9 mouse cellular contexts compared by ENCODE assay signal in genomic region chrX:164420518-164420917, GRCm38 (mm10). TPM values are rescaled to one million over a fixed set of nuclear protein-coding genes. Genes with fewer than 3 reads are reported as not detected.
DNase-seq lines count a peak whose midpoint lies in the region; ATAC-seq and TF ChIP-seq lines count a peak whose summit lies in the region.
"Had no signal": no experiment of that assay in that cellular context is flagged by ENCODE, and none has a peak within 500 bp of the region (broad histone marks: within the 10 kb centered on the region; RNA-seq: fewer than 3 reads in every experiment).

No protein-coding gene starts in this region.

- no peak for TF ChIP-seq POLR2A in liver, adult 2 months (IDR thresholded peaks at IDR 0.05; ENCODE audit: extremely low read depth, insufficient read depth, low read length)

- H3K79me2 ChIP-seq in liver, adult 2 months (ENCODE audit: control insufficient read depth, insufficient read depth, low read length): no peaks in the 10 kb centered on the region

- H3K27me3 ChIP-seq in liver, adult 2 months (ENCODE audit: control insufficient read depth, insufficient read depth, low read length): no peaks in the 10 kb centered on the region
- H3K27me3 ChIP-seq in embryonic facial prominence, embryonic 15.5 days: no peaks in the 10 kb centered on the region
- H3K27me3 ChIP-seq in intestine, postnatal 0 days (replicated peaks; ENCODE audit: control insufficient read depth, insufficient read depth, low read length): no peaks in the 10 kb centered on the region
- no peaks in the 10 kb centered on the region for H3K27me3 ChIP-seq in neural tube, embryonic 12.5 days (replicated peaks)

- peak overlapping the region; percentile 50 for H3K4me2 ChIP-seq in embryonic facial prominence, embryonic 15.5 days (replicated peaks)
- peak overlapping the region; percentile 61 for H3K4me2 ChIP-seq in intestine, postnatal 0 days (replicated peaks; ENCODE audit: low read depth)
- H3K4me2 ChIP-seq in neural tube, embryonic 12.5 days (replicated peaks): peak overlapping the region; percentile 59

- no peak for DNase-seq in liver, adult 2 months (ENCODE audit: extremely low read depth, low read depth, low spot score)
- DNase-seq in liver: no peak
- no peak for DNase-seq in adrenal gland, postnatal 10 days
- no peak for DNase-seq in embryo, embryonic 10 days (ENCODE audit: low spot score)

- H3K9me3 ChIP-seq in embryonic facial prominence, embryonic 15.5 days (replicated peaks): no peaks in the 10 kb centered on the region
- no peaks in the 10 kb centered on the region for H3K9me3 ChIP-seq in intestine, postnatal 0 days (ENCODE audit: control insufficient read depth)
- no peaks in the 10 kb centered on the region for H3K9me3 ChIP-seq in neural tube, embryonic 12.5 days

- WGBS in liver, adult 2 months: 22% methylated on average over 3 of the region's 3 CpGs
- WGBS in embryonic facial prominence, embryonic 15.5 days: 61% methylated on average over 3 of the region's 3 CpGs
- 36% methylated on average over 3 of the region's 3 CpGs for WGBS in intestine, postnatal 0 days
- 58% methylated on average over 3 of the region's 3 CpGs for WGBS in neural tube, embryonic 12.5 days

- H3K4me1 ChIP-seq in liver, adult 2 months (ENCODE audit: control insufficient read depth, insufficient read depth, low read length): no peaks in the 10 kb centered on the region
- no peaks in the 10 kb centered on the region for H3K4me1 ChIP-seq in embryonic facial prominence, embryonic 15.5 days
- H3K4me1 ChIP-seq in intestine, postnatal 0 days (replicated peaks; ENCODE audit: control insufficient read depth, insufficient read depth, low read length): no peaks in the 10 kb centered on the region
- H3K4me1 ChIP-seq in neural tube, embryonic 12.5 days: no peaks in the 10 kb centered on the region

- no peak for TF ChIP-seq CTCF in liver, adult 2 months (IDR thresholded peaks at IDR 0.05; ENCODE audit: low read depth, low read length)
- no peak for TF ChIP-seq CTCF in intestine, postnatal 0 days (IDR thresholded peaks at IDR 0.05; ENCODE audit: low read depth)

- no peak overlapping the region for H3K9ac ChIP-seq in liver, adult 2 months (ENCODE audit: low read depth, low read length)
- H3K9ac ChIP-seq in embryonic facial prominence, embryonic 15.5 days: no peak overlapping the region
- 0 out of 2 replicates have a peak overlapping the region, but pooled peaks have one; percentile 54 for H3K9ac ChIP-seq in intestine, postnatal 0 days (ENCODE audit: low read depth, low read length)
- H3K9ac ChIP-seq in neural tube, embryonic 12.5 days: peak overlapping the region; percentile 56; the same call in 1 of the 2 replicates

- ATAC-seq in embryonic facial prominence, embryonic 15.5 days (ENCODE audit: insufficient number of reproducible peaks, low FRiP score, low TSS enrichment, low read depth): no peak
- ATAC-seq in intestine, postnatal 0 days: no peak
- no peak for ATAC-seq in neural tube, embryonic 12.5 days (ENCODE audit: low FRiP score, low read depth)
- no peak for ATAC-seq in cerebellum, adult (ENCODE audit: insufficient number of reproducible peaks, low FRiP score, low TSS enrichment)

- peak overlapping the region; percentile 74; the same call in 1 of the 2 replicates for H3K4me3 ChIP-seq in liver, adult 2 months (ENCODE audit: insufficient read depth, low read depth, low read length)
- peak overlapping the region; percentile 59 for H3K4me3 ChIP-seq in embryonic facial prominence, embryonic 15.5 days (replicated peaks)
- peak overlapping the region; percentile 58 for H3K4me3 ChIP-seq in intestine, postnatal 0 days (ENCODE audit: low read depth, low read length)
- peak overlapping the region; percentile 49 for H3K4me3 ChIP-seq in neural tube, embryonic 12.5 days

- H3K36me3 ChIP-seq in liver, adult 2 months (ENCODE audit: control insufficient read depth, insufficient read depth, low read length): peaks cover 6% of the 10 kb centered on the region; the same call in 1 of the 2 replicates
- peaks cover 5% of the 10 kb centered on the region; the same call in 1 of the 2 replicates for H3K36me3 ChIP-seq in embryonic facial prominence, embryonic 15.5 days
- no peaks in the 10 kb centered on the region for H3K36me3 ChIP-seq in intestine, postnatal 0 days (ENCODE audit: control insufficient read depth, insufficient read depth)
- H3K36me3 ChIP-seq in neural tube, embryonic 12.5 days: no peaks in the 10 kb centered on the region

- no peak overlapping the region for H3K27ac ChIP-seq in liver, adult 2 months (replicated peaks; ENCODE audit: insufficient read depth, low read depth, low read length)
- H3K27ac ChIP-seq in embryonic facial prominence, embryonic 15.5 days (replicated peaks): no peak overlapping the region
- no peak overlapping the region for H3K27ac ChIP-seq in intestine, postnatal 0 days (ENCODE audit: low read depth, low read length)
- no peak overlapping the region for H3K27ac ChIP-seq in neural tube, embryonic 12.5 days

RNA-seq across cellular contexts. Expression of gene Piga, which starts 0.9 kb away (rescaled TPM):
- 3.3 and 3.6 TPM in 2 replicates for total RNA-seq in liver, adult 2 months (2014; rRNA removed)
- polyA plus RNA-seq in liver, adult 2 months (2012; rRNA removed): 1.7 and 2.0 TPM in 2 replicates
- polyA plus RNA-seq in embryonic facial prominence, embryonic 15.5 days (2015; fragmentation: Nextera tagmentation; extraction: Ambion mirVana): 11.9 and 12.7 TPM in 2 replicates
- polyA plus RNA-seq in intestine, postnatal 0 days (2015; fragmentation: Nextera tagmentation; extraction: Ambion mirVana): 8.2 and 8.8 TPM in 2 replicates
- 9.9 and 11.2 TPM in 2 replicates for polyA plus RNA-seq in neural tube, embryonic 12.5 days (2016; fragmentation: Nextera tagmentation; extraction: Ambion mirVana)
- 1 to 10 TPM; 8.5 to 9.1 TPM for total RNA-seq in adrenal gland, postnatal 10 days (2021)

RNA-seq across cellular contexts. Expression of gene Asb11, which starts 16.3 kb away (rescaled TPM):
- total RNA-seq in liver, adult 2 months (2014; rRNA removed): 0.09 TPM in 1 of 2 replicates, not detected in the other
- polyA plus RNA-seq in liver, adult 2 months (2012; rRNA removed): not detected in 2 replicates
- polyA plus RNA-seq in embryonic facial prominence, embryonic 15.5 days (2015; fragmentation: Nextera tagmentation; extraction: Ambion mirVana): 0.32 TPM in 1 of 2 replicates, not detected in the other
- polyA plus RNA-seq in intestine, postnatal 0 days (2015; fragmentation: Nextera tagmentation; extraction: Ambion mirVana): 8.8 and 9.9 TPM in 2 replicates
- polyA plus RNA-seq in neural tube, embryonic 12.5 days (2016; fragmentation: Nextera tagmentation; extraction: Ambion mirVana): not detected in 2 replicates
- total RNA-seq in adrenal gland, postnatal 10 days (2021): 1 to 10 TPM in 1 of 2 experiments, under 1 TPM in 1; 0.33 to 1.9 TPM
- total RNA-seq: monocyte, adult 5-6 weeks had no signal

RNA-seq across cellular contexts. Expression of gene Vegfd, which starts 47.3 kb away (rescaled TPM):
- total RNA-seq in liver, adult 2 months (2014; rRNA removed): 1.0 TPM in 2 replicates
- 0.51 and 1.2 TPM in 2 replicates for polyA plus RNA-seq in liver, adult 2 months (2012; rRNA removed)
- 7.8 and 8.7 TPM in 2 replicates for polyA plus RNA-seq in embryonic facial prominence, embryonic 15.5 days (2015; fragmentation: Nextera tagmentation; extraction: Ambion mirVana)
- polyA plus RNA-seq in intestine, postnatal 0 days (2015; fragmentation: Nextera tagmentation; extraction: Ambion mirVana): 1.2 and 1.6 TPM in 2 replicates
- 0.72 and 0.81 TPM in 2 replicates for polyA plus RNA-seq in neural tube, embryonic 12.5 days (2016; fragmentation: Nextera tagmentation; extraction: Ambion mirVana)
- 10 to 100 TPM; 22.4 to 28.7 TPM for total RNA-seq in adrenal gland, postnatal 10 days (2021)
- total RNA-seq: monocyte, adult 5-6 weeks had no signal

Comparison
In these comparisons a context has a peak if more than half of its experiments do, and no peak if none do; other contexts are left out.
1. H3K9ac ChIP-seq: peak in intestine, postnatal 0 days (single experiment) and neural tube, embryonic 12.5 days (single experiment); none in liver, adult 2 months (single experiment) and embryonic facial prominence, embryonic 15.5 days (single experiment).
2. Peak in every context shown above with its lines, with median percentiles within 50 percentile points of each other: H3K4me3 ChIP-seq and H3K4me2 ChIP-seq.